Mouse (Mus musculus): ENCODE data around the gene Commd4.

Gene Commd4

GRCm38 (mm10) chr9:57141417-57142353 lies 16.4 kb downstream of the Commd4 start:
- DNase-seq, result no peak

- no peak for DNase-seq
Observed at GRCm38 (mm10) chr9:57139571-57139970, 18.6 kb downstream of the Commd4 start.

- DNase-seq, result no peak
Observed at GRCm38 (mm10) chr9:57139110-57139509, 19.0 kb downstream of the Commd4 start.

- DNase-seq, result no peak
Observed at GRCm38 (mm10) chr9:57138507-57138906, 19.6 kb downstream of the Commd4 start.

- no peak for DNase-seq
Observed at GRCm38 (mm10) chr9:57137777-57138176, 20.4 kb downstream of the Commd4 start.

- DNase-seq, result no peak
Observed at GRCm38 (mm10) chr9:57137246-57137645, 20.9 kb downstream of the Commd4 start.

GRCm38 (mm10) chr9:57130577-57131433 lies 27.3 kb downstream of the Commd4 start, which contains the start of gene Man2c1:
Man2c1 (plus strand) TSS chr9:57130690.
- peak; percentile 92 for DNase-seq

- DNase-seq, result no peak
Observed at GRCm38 (mm10) chr9:57129641-57130040, 28.5 kb downstream of the Commd4 start.

- DNase-seq, result no peak
Observed at GRCm38 (mm10) chr9:57117261-57117755, 40.8 kb downstream of the Commd4 start.

Data from right cerebral cortex, postnatal 25 days (tissue).